Mouse (Mus musculus) gastrocnemius, postnatal 10 days (tissue): ENCODE data around the gene Tnr. TPM values are rescaled to one million over a fixed set of nuclear protein-coding genes. Genes with fewer than 3 reads are reported as not detected.
A peak's percentile ranks its signal among the peaks of the same experiment; 100 is the strongest.

Experiments used
- DNase-seq: peaks from one replicate; pipeline ENCODE4 v3.0.0; 2021; ENCODE audit warnings: mixed read lengths
- total RNA-seq, 2 experiments: library from RNA; stranded (reverse); gene quantifications; 2 replicates each; pipeline ENCODE4 v1.2.3; 2021

Gene Tnr
- total RNA-seq, 2 experiments from 2014 or later, result 0.27 to 0.33 TPM

DNA sequence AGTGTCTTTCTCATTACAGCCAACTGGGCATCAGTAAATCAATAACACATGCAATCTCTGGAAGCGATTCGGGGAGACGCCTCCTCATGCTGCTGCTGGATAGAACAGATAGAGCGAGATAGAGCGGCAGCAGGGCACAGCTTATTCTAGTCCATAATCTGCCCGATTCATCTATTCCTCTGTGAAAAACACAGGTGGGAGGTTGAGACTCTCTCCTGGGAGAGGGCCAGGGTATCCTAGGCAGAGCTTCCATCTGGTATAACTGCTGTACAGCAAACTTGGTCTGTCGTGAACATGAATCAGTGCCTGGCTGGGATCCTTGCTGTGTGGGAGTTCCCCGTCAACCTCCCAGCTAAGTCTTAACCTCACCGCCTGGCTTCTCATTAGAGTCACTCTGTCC is 193.4 kb downstream of the Tnr start:
- no peak for DNase-seq

DNA sequence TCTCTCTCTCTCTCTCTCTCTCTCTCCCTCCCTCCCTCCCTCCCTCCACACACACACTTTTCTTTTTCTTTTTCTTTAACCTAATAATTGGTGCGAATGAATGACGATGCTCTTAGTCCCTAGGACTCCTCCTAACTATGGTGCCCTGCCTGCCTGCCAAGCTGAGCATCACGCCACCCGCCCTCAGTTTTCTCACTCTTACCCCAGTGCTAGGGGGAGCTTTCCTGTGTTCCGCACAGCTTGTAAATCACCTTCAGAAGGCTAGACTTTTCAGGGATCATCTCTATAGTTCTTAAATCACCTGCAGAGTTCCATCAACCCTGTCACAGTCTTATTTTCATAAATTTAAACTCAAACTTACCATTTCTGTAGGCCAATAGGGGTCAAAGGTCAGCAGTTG is 200.2 kb downstream of the Tnr start:
- DNase-seq, result no peak

DNA sequence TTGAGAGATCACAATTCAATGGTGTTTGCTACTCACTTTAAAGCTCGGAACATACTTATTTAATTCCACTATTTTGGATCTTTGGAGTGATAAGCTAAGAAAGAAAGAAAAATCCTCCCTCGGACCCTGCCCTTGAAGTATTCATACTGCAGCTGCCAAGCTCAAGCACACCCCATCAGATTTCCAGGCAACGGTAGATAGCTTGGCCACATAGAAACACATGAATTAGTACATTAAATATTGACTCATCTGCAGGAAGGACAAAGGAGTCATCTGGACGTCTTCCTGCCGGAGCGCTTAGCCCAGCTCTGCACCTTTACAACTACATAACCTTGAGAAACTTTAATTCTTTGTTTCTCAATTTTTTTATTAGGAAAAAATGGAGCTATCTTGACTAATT is 205.7 kb downstream of the Tnr start:
- no peak for DNase-seq

DNA sequence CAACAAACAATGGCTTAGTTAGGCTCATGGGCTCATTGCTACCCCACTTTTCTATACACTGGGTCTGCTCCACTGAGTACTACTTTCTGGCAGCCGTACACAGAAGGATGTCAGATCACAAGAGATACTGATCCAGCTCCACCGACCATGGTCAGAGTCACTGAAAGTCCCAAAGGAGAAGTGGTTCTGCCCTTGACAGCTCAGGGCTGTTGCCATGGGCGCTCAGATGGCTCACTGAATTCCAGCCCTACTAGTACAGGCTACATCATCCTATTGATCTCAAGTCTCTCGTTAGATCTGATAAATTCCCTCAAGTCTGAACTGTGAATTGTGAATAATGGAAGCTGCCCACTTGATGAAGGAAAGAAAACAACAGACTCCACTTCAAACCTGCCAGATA is 207.3 kb downstream of the Tnr start:
- no peak for DNase-seq

DNA sequence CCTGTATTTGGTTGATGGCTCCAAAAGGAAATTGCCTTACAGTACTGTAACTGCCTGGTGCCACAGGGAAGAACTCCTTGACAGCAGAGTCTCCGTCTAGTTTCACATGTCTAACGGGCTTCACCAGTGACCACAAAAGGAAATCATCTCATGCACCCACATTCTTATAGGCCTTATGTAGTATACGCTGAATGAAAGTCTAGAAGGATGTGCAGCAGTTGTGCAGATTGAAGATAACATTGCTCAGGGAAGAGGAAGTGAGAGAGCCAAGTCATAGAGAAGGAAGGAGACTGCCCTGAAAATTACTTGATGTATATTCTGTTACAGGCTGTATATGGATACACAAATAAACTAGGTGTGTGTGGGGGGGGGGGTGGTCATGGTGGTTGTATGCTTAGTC is 211.5 kb downstream of the Tnr start:
- no peak for DNase-seq

DNA sequence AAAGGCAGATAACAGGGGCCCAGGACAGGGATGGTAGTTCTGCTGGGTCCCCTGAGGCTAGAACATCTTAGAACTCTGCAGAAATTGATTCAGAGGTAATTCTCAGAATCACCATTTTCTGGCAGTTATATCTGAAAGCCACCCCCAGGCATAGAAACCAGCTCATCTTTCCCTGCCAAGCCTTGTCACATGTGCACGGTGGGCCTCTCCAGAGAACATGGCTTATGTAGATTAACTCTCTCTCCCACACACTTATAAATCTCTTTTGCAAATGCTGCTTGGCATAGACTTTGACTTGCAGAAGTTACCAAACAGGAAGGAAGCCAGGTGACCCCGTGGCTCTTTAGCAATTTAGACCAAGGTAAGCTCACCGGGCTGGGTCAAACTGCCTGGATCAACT is 215.9 kb downstream of the Tnr start:
- DNase-seq, result no peak

DNA sequence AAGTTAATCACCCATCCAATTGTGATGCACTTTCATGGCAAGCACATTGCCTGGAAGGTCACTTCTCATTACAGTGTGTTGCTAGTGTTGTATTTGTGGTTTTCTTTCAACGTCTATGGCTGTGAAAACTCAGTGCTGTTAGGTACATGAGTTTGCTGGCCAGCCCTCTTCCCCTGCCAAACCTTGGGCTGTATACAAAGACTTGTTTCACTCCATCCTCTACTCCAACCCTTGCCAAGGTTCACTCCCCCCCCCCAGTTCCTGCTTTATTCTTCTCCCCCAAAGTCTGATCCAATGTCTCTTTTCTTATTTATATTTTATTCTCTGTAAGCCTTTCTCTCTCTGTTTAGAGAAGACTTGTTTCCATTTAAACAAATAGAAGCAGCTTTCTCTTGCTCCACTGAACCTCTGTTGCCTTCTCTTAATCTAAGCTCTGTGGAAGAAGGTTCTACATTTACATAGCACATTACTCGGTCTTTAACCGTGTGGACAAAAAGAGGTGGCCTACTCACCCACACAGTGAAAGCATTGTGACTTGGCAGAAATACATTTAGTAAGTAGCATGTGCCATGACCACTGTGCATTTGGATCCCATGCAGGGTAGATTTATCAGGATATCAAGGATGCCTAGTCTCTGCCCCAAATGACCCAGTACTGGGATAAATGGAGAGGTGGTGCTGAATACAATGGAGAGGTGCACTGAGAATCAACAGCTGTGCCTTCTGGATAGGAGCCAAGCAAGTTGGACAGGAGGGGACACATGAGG is 217.9 kb downstream of the Tnr start:
- no peak for DNase-seq

DNA sequence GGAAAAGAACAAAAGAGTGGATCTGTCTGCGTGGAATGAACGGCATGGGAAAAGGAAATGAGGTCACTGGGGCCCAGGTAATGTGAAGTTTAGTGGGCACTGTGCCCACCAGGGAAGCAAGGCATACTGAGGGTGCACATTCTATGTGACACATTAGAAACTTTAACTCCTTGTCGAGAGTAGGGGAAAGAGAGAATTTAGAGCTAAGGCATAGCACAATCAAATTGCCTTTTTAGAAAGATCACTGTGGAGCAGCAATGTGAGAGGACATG is 218.4 kb downstream of the Tnr start:
- no peak for DNase-seq

DNA sequence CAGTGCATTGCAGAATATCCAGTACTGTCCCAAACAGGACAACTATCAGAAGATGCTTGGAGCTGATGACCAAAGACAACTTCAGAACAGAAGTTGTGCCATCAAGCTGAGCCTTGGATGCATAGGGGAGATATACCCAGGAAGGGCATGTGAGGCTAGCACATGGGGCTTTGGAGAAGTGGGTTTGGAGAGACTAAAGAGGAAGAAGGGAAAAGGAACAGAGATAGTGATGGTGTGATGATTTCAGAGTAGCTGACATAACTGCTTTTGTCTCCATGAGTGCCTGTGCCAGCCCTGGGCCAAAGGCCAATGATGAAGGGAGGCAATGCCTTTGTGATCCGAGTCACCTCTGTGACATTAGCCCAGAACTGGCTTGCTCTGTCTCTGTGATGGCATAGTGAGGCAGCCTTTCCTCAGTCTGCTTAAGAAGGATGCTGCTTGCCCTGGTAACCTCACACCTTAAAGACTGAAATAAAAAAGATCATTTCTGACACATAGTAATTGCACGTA is 220.2 kb downstream of the Tnr start:
- no peak for DNase-seq

DNA sequence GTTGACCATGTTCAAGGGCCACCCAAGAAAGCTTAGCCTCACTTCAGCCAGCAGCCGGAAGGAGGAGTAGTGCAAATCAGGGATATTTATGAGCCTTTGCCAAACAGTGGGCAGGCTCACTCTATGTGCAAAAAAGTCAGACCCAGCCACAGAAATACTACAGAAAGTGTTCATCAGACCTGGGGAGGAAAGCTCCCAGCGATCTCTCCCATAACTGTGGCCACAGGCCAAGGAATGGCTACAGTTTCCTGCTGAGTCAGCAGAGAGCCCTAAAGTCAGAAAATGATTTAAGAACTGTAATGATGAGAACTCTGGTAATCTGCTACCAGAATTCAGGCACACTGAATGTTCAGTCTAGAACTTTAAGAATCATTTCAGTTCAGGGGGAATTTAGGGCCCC is 221.7 kb downstream of the Tnr start:
- DNase-seq, result no peak

DNA sequence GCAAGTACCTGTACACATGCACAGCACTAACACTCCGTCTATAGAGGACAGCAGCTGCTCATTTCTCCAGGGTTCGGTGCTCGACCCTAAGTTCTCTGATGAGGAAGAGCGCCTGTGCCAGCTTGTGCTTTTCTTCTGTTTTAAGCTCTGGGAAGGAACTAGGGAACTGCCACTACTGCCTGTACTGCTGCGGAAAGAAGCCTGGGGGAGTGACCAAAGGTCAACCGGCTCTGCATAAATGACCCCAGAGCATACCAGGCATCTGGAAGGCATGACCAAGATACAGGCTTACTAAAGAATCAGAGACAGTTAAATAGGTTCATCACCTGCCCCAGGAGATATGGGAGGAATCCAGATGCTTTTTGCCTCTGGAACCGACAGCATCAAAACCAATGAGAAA is 224.4 kb downstream of the Tnr start:
- no peak for DNase-seq

DNA sequence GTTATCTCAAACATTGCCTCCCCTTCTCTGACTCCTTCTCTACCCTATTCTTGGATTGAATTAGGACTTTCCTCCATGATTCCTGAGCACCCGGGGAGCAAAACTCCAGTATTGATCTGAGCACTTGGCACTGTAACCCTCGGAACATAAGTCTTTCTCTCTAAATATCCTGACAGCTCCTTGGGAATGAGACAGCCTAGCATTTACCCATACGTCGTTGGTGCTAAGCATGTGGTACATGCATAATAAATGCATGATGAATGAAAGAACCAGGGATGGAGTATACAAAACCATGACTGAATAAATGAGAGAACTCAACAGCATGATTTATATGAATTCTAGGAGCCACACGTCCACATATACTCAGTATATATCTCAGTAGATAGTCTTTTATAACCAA is 226.8 kb downstream of the Tnr start:
- DNase-seq, result no peak

DNA sequence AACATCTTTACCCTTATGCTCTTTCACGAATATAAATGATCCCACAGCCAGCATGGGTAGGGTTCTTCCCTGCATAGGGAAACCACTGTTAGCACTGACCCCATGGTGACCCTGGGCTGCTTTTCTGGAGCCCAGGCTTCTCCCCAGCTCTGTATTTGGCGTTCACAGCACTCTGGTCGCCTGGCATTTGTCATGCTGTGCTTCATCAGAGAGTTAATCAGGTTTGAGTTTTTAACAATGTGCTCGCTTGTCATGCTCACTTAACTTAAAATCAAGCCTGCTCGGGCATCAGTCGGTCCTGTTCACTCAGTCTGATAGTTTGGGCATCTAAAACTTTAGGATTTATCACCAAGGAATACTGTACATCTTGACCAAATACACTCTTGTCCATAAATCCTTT is 227.3 kb downstream of the Tnr start:
- no peak for DNase-seq

DNA sequence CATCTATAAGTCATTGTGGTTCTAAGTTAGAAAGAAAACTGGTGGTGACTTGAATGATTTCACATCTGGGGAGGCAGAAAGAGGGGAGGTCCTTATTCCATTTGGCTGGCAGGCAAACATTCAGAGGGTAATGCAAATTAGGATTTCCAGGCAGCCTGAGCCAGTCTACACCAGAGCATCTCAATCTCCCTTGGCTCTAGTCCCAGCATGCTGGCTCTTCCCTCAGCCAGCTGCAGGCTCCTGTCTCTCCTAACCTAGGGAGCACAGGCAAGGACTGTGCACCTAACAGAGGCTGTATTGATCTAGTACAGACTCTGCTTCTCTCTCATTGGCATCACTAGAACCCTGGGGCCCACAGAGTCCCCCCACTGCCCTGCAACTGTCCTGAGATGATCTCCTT is 237.4 kb downstream of the Tnr start:
- no peak for DNase-seq

DNA sequence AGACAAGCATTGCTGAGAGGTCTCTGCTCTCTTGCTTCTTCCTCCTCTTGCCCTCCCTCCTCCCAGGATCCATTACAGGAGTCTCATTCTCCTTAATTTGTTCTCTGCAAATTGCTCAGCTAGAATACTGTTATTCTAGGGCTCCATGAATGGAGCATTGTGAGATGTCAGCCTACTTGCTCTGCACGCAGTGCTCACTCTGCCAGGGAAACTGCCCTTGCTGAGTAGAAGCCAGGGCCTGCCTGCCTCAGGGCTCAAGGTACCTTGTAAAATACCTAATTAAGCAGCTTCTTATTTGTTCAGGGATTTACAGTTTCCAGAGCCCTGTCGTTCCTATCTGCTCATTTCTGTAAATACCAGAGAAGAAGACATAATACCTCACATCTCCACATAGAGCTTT is 240.3 kb downstream of the Tnr start:
- DNase-seq, result no peak

DNA sequence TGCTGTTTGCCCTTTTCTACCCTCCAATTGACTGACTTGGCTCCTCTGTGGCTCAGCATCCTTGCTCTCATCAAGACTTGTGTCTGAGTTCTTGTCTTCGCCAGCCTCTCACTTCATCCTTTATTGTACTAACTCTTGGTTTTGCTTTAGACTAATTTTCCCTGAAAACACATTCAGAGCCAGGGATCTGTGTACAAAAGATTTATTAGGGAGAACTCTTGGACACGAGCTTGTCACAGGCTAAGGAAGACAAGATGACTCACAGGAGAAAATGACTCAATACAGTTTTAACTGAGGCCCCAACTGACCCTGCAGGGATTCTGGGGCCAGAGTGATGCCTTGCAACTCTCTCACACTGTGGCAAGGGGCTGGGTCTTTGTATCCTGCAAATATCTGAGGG is 241.3 kb downstream of the Tnr start:
- DNase-seq, result no peak

DNA sequence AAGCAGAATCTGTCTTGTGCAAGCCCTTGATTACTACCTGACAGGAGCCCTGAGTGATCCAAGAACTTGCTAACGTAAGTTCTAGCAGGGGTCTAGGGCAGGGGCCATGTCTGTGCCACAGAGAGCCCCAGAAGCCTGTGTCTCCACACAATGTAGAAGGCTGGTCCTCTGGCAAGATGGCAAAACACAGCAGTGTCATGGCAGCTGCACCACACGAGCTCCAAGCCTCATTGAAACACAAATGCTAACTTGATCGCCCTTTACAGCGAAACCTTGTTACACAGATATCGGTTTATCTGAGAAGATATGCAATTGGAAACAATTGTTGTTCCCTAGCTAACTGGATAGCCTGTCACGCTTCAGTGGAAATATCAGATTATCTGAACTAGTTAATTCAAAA is 246.4 kb downstream of the Tnr start:
- no peak for DNase-seq

DNA sequence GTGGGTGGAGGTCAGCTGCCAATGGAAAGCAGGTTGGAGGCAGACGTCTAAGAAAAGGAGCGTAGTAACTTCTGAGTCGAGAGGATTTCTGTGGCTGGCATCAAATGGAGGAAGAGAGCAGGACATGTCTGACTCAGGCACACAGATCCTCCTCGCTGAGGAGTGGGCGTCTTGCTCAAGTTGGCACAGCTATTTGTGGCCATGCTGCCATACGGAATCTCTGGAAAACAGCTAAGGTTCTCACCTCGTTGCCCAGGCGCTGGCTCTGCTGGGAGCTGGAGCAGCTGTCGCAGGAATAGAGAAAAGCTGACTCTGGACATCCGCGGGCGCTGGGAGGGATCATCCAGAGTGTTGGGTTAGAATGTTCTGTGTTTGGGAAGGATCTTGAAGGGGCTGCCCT is 250.1 kb downstream of the Tnr start:
- no peak for DNase-seq

DNA sequence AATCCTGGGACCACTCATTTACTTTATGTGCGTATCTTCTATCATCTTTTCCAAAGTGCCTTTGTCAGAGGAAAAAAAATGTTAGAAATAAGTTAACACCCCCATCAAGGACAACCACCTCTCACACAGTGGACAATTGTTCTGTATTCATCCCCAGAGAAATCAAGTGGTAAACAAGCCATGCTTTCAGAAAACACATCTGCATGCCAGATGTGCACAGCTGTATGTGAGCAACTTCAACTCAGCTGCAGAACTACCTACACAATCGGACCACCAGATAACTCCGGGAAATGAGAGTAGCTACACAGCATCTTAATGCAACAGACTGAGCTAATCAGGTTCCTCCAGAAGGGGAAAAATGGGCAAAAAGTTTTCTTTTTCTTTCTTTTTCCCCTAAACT is 251.6 kb downstream of the Tnr start:
- DNase-seq, result no peak

DNA sequence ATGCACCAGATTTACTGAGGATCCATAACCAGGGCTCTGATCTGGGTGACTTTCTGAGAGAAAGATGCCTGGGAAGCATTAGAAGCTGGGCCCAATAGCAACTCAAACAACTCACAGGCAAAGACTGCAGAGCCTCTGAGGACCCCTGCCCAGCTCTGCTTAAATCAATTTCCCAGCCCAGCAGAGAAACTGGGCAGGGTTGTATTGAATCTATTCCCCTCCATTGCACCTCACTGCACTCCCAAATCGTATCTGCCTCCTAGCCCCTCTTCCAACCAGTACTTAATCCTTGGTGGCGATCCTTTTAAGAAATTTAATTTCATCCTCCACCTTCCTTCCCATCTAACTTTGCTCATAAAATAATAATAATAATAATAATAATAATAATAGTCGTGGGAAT is 253.5 kb downstream of the Tnr start:
- DNase-seq, result no peak

DNA sequence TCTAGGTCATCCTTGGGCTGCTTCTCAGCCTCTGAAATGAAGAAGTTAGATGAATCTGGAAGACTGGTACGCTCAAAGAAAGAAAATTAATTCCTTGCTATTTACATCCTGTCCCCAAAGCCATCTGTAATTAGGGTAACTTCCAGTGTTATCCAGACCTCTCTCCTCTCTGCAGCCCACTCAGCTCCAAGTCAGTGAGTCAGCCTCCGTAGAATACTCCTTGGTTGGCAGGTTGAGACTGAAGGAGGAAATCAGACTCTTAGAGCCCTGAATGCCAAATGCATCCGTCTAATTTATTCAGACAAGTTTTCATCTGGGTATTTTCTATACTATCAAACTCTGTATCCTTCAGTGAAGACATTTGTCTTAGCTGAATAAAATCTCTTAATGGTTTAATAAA is 255.9 kb downstream of the Tnr start:
- no peak for DNase-seq

DNA sequence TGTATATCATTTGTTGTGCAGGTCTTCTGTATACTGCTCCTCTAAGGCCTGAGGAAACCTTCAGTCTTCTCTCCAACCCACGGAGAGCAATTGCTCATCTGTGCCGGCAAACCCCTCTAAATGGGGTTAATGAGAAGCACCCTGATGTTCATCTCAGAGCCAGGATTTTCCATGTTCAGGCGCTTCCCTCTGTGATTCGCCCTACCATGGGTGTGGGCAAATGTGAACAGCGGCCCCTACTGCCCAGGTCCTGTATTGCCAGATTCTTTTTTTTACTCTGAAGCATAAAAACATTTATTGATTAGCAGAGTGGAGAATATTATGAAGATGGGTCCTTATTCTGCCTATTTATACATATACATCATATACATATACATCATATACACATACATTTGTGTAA is 260.3 kb downstream of the Tnr start:
- peak; percentile 14 for DNase-seq

DNA sequence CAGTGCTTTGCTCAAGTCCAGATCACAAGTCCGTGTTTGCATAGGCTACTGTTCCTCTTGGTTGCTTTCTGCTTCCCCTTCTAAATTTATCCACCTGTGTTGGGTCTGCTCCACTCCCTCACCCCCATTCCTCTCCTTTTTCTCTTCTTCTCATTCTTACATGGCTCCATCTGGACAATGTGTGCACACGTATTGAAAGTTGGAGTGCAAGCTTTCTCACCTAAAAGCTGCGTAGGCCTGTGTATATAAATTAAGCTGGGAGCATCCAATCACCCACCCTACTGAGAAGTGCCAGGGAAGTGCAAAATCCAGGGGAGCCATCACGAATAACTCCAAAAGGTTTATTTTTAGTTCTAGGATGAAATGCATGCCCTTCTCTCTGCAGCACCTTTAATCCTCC is 264.7 kb downstream of the Tnr start:
- no peak for DNase-seq

DNA sequence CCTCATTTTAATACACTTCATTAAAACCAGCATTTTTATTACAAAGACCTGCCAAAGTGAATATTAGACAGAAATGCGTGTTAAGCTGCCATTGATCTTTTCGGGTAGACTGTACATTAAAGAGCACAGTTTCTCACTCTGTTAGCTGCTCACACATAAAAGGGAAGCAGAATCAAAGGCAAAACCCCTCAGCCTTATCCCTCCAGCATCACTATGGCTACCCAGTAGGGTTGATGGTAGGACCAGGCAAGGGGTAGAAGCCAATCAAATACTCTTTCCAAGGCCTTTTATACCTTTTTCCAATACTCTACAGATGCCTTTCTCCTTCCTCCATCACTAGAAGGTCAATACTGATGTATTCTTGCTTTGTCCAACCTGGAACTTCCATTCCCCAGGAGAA is 269.0 kb downstream of the Tnr start:
- no peak for DNase-seq

DNA sequence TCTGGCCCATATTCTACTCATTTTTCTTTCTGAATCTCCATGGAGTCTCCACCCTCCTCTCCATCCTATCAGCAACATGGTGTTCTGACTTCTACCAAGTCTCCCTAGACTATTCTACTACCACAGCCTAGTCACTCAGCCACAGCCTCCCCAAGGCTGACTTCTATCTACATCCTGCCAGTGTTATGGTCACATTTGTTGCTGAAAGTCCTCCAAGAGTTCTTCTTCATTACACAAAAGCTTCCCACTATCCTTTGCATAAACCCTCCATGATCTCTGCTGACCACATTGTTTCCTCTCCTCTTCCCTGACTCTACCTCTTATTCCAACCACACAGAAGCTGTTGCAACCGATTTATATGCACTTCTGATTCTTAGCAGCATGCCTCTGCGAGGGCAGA is 272.5 kb downstream of the Tnr start:
- DNase-seq, result no peak
